Mouse (Mus musculus) ES-E14 (cell line): ENCODE data around the gene Disp1.

Experiments used
- CHD2 ChIP-seq: IDR thresholded peaks from 2 replicates; pipeline ENCODE4 v1.6.1; 2014; ENCODE audit warnings: mild to moderate bottlenecking, low read depth, low read length, inconsistent platforms
- HCFC1 ChIP-seq: IDR thresholded peaks from 2 replicates; pipeline ENCODE4 v1.6.1; 2012; ENCODE audit warnings: low read length, inconsistent platforms, borderline replicate concordance; ENCODE audit not compliant: insufficient read depth
- ZC3H11A ChIP-seq: IDR thresholded peaks from 2 replicates; pipeline ENCODE4 v1.6.1; 2012; ENCODE audit warnings: low read depth, mild to moderate bottlenecking, inconsistent platforms, low read length, borderline replicate concordance
- ZNF384 ChIP-seq: IDR thresholded peaks from 2 replicates; pipeline ENCODE4 v1.6.1; 2012; ENCODE audit warnings: low read depth, low read length, inconsistent platforms

GRCm38 (mm10) chr1:183095454-183096088 is 125.8 kb downstream of the Disp1 start:
- TF ChIP-seq HCFC1 (no peak), CHD2 (no peak), ZNF384 (no peak), ZC3H11A (no peak)
